Mouse (Mus musculus): ENCODE data around the gene Pwwp2b.

DNA sequence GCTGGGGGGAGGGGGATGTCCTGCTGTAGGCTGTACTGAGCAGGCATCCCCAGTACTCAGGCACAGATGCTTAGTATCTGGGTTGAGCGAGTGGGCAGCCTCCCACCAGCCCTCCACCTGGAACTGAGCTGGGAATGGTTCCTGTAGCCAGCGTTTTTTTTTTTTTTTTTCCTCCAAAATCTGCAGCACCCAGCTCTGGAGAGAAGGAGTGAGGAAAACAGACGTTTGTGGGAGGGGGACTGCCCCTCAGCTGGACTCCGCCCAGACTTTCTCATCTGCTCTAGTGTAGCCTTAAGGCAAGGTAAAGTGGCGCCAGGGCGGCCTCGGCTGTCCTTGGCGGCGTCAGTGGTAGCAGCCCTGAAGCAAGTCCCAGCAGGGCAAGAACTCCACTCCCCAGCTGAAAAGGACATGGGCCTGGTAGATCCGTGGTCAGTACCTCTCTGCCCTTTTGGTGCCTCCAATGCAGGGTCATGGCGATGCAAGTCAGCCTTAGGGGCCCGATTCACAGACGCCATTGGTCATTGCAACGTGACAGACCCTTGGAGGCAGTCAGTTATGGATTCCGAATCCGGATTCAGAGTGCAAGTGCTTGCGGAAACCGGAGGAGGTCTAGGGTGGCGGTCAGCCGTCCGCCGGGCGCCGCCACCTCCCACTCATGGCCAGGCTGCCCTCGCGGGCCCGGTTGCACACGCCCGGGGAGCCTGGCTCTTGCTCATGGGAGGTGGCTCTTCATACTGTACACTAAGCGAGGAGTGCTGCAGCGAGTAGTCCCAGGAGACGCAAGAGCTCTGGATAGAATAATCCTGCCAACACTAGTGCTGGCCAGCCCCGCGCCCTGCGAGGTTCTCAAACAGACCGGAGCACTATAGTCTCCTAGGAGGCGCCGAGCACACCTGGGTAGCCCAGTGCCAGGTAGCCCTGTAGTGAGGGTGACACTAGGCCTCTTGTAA is 1.1 kb upstream of the Pwwp2b start:
- no peak for TF ChIP-seq CTCF (conservative IDR thresholded peaks at IDR 0.05; ENCODE audit: insufficient read depth, insufficient read length, low read depth, low read length)
- TF ChIP-seq POLR2A (IDR thresholded peaks at IDR 0.05; ENCODE audit: low read depth, low read length): no peak

Data from kidney, adult 2 months (tissue).